ENCODE assay signal across 8 mouse cellular contexts in genomic region chr10:67003743-67004526, GRCm38 (mm10).
DNase-seq lines count a peak whose midpoint lies in the region; ATAC-seq and TF ChIP-seq lines count a peak whose summit lies in the region.

No protein-coding gene starts in this region.

- H3K4me2 ChIP-seq in intestine, postnatal 0 days (replicated peaks; ENCODE audit: low read depth), result peak overlapping the region; percentile 73
- peak overlapping the region; percentile 77 for H3K4me2 ChIP-seq in liver, embryonic 11.5 days
- peak overlapping the region; percentile 59 for H3K4me2 ChIP-seq in midbrain, postnatal 0 days (ENCODE audit: low read depth, low read length, poor library complexity, severe bottlenecking)

- ATAC-seq in intestine, postnatal 0 days, result peak; percentile 86
- ATAC-seq in liver, embryonic 11.5 days (replicated peaks; ENCODE audit: low FRiP score), result peak; percentile 73
- peak; percentile 47 for ATAC-seq in midbrain, postnatal 0 days (ENCODE audit: low FRiP score)

- H3K36me3 ChIP-seq in intestine, postnatal 0 days (ENCODE audit: control insufficient read depth, insufficient read depth), result no peaks in the 10 kb centered on the region
- no peaks in the 10 kb centered on the region for H3K36me3 ChIP-seq in liver, embryonic 11.5 days (ENCODE audit: control insufficient read depth, insufficient read depth, low read length)
- H3K36me3 ChIP-seq in midbrain, postnatal 0 days (ENCODE audit: insufficient read depth, low read length), result no peaks in the 10 kb centered on the region

- H3K9me3 ChIP-seq in intestine, postnatal 0 days (ENCODE audit: control insufficient read depth), result no peaks in the 10 kb centered on the region
- H3K9me3 ChIP-seq in liver, embryonic 11.5 days (ENCODE audit: control insufficient read depth, low read length), result no peaks in the 10 kb centered on the region
- H3K9me3 ChIP-seq in midbrain, postnatal 0 days (ENCODE audit: low read length), result no peaks in the 10 kb centered on the region

- peak overlapping the region; percentile 40 for H3K4me3 ChIP-seq in layer of hippocampus, adult 2 months
- peak overlapping the region; percentile 21 for H3K4me3 ChIP-seq in cortical plate, adult 2 months (ENCODE audit: insufficient read depth, low read length)
- peak overlapping the region; percentile 32 for H3K4me3 ChIP-seq in intestine, postnatal 0 days (ENCODE audit: low read depth, low read length)
- H3K4me3 ChIP-seq in liver, embryonic 11.5 days (ENCODE audit: low read depth, low read length), result peak overlapping the region; percentile 36
- H3K4me3 ChIP-seq in midbrain, postnatal 0 days (ENCODE audit: low read depth, low read length), result peak overlapping the region; percentile 32; the same call in 1 of the 2 replicates

- DNase-seq in layer of hippocampus, adult 2 months (ENCODE audit: low spot score in 2 of 2), result peak in 1 of 2 experiments; percentile 29
- DNase-seq in layer of hippocampus, adult 9-10 months (ENCODE audit: low spot score), result no peak
- peak; percentile 73 to 84 for DNase-seq in heart, adult 18-20 months
- peak; percentile 71 for DNase-seq in liver, embryonic 11.5 days (ENCODE audit: low spot score)
- DNase-seq in midbrain, postnatal 0 days (ENCODE audit: low spot score), result peak; percentile 71
- DNase-seq in spleen, postnatal 4 days (ENCODE audit: low spot score in 2 of 2), result peak; percentile 32 to 73

- peak overlapping the region; percentile 35 for H3K9ac ChIP-seq in intestine, postnatal 0 days (ENCODE audit: low read depth, low read length)
- H3K9ac ChIP-seq in liver, embryonic 11.5 days (ENCODE audit: low read depth, low read length), result peak overlapping the region; percentile 23
- H3K9ac ChIP-seq in midbrain, postnatal 0 days (replicated peaks; ENCODE audit: low read length, poor library complexity, severe bottlenecking), result 0 out of 2 replicates have a peak overlapping the region, but pooled peaks have one; percentile 24

- under 1% methylated on average over 22 of the region's 22 CpGs for WGBS in intestine, postnatal 0 days
- WGBS in liver, embryonic 11.5 days, result 1% methylated on average over 22 of the region's 22 CpGs
- WGBS in midbrain, postnatal 0 days, result 3% methylated on average over 22 of the region's 22 CpGs

- TF ChIP-seq POLR2A in cortical plate, adult 2 months (IDR thresholded peaks at IDR 0.05; ENCODE audit: extremely low read depth, insufficient read depth, low read length), result no peak

- H3K4me1 ChIP-seq in cortical plate, adult 2 months (ENCODE audit: control insufficient read depth, insufficient read depth, low read length), result peaks cover 3% of the 10 kb centered on the region; the same call in 1 of the 2 replicates
- H3K4me1 ChIP-seq in intestine, postnatal 0 days (replicated peaks; ENCODE audit: control insufficient read depth, insufficient read depth, low read length), result peaks cover 8% of the 10 kb centered on the region
- H3K4me1 ChIP-seq in liver, embryonic 11.5 days (replicated peaks; ENCODE audit: control insufficient read depth, insufficient read depth, low read length), result peaks cover 18% of the 10 kb centered on the region
- H3K4me1 ChIP-seq in midbrain, postnatal 0 days (ENCODE audit: insufficient read depth, low read length), result peaks cover 11% of the 10 kb centered on the region; the same call in 1 of the 2 replicates

- no peaks in the 10 kb centered on the region for H3K27me3 ChIP-seq in intestine, postnatal 0 days (replicated peaks; ENCODE audit: control insufficient read depth, insufficient read depth, low read length)
- H3K27me3 ChIP-seq in liver, embryonic 11.5 days (replicated peaks; ENCODE audit: control insufficient read depth, insufficient read depth, low read length), result no peaks in the 10 kb centered on the region
- H3K27me3 ChIP-seq in midbrain, postnatal 0 days (ENCODE audit: insufficient read depth, low read length), result no peaks in the 10 kb centered on the region

- peak overlapping the region; percentile 84 for H3K27ac ChIP-seq in layer of hippocampus, adult 2 months
- peak overlapping the region; percentile 51; the same call in 1 of the 2 replicates for H3K27ac ChIP-seq in cortical plate, adult 2 months (ENCODE audit: insufficient read depth, low read length)
- H3K27ac ChIP-seq in intestine, postnatal 0 days (ENCODE audit: low read depth, low read length), result peak overlapping the region; percentile 88
- peak overlapping the region; percentile 77 for H3K27ac ChIP-seq in liver, embryonic 11.5 days (ENCODE audit: low read depth, low read length)
- peak overlapping the region; percentile 21 for H3K27ac ChIP-seq in midbrain, postnatal 0 days (ENCODE audit: low read depth, low read length)

- no peak for TF ChIP-seq CTCF in layer of hippocampus, adult 2 months (conservative IDR thresholded peaks at IDR 0.05)
- TF ChIP-seq CTCF in cortical plate, adult 2 months (IDR thresholded peaks at IDR 0.05; ENCODE audit: extremely low read depth, insufficient read depth, low read length), result no peak
- TF ChIP-seq CTCF in intestine, postnatal 0 days (IDR thresholded peaks at IDR 0.05; ENCODE audit: low read depth), result no peak
- TF ChIP-seq CTCF in midbrain, postnatal 0 days (IDR thresholded peaks at IDR 0.05), result no peak

Comparison
In these comparisons a context has a peak if more than half of its experiments do, and no peak if none do; other contexts are left out.
1. H3K27ac ChIP-seq: peak in every context shown above with its lines; median percentile 88 in intestine, postnatal 0 days; 84 in layer of hippocampus, adult 2 months; 77 in liver, embryonic 11.5 days; 51 in cortical plate, adult 2 months; 21 in midbrain, postnatal 0 days.